Mouse (Mus musculus): ENCODE measurements at regions not wholly inside any gene's neighbourhood (a gene's known extent, or its start where the extent isn't known, plus 50 kb on each side); places are given as distances from the start of the nearest gene placed in this dataset.

DNA sequence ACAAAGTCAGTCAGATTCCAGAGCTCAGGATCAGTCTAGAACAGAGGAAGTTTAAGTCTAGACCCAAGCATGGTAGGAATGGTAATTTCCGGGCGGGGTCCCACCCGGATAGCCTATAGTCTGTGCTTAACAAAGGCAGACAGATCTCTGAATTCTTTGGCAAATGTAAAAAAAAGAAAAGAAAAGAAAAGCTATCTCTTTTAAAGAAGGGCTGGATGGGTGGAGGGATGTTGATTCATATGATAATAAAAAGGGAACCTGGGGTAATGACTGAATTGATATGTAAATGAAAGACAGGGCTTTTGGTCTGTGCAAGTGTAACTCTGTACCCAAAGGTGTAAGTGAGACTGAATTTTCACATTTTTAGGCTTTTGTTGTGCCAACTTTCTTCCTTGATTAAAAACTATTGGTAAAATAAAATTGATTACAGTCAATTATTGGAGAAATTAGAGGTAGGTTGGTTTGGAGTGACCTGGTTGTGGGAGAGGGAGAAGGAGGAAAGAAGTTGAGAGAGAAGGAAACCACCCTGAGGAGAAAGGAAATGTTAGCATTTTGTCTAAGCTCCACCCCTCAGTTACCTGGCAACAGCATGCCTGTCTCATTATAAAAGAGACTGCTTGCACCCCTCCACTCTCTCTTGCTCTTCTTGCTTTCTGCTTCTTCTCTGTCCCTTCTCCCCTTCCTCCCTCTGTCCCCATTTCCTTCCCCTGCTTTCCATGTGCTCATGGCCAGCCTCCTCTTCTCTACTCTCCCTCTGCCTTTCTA is 259.3 kb upstream of the Crbn start:
- Histone ChIP-seq H3K9me3 (replicated peaks; ENCODE audit: insufficient read depth, low read length) (no peaks in the 10 kb centered on the region), H3K4me1 (ENCODE audit: control insufficient read depth in 1 of 2, insufficient read depth in 2 of 2, low read length in 2 of 2) (no peaks in the 10 kb centered on the region), H3K9ac (ENCODE audit: control insufficient read depth, low read depth, low read length, poor library complexity, severe bottlenecking) (no peak overlapping the region), H3K27me3 (ENCODE audit: control insufficient read depth in 1 of 2, insufficient read depth in 2 of 2, low read length in 2 of 2) (no peaks in the 10 kb centered on the region), H3K79me2 (ENCODE audit: control insufficient read depth, insufficient read depth, low read length, poor library complexity) (no peaks in the 10 kb centered on the region), H3K27ac (ENCODE audit: control insufficient read depth, low read depth, low read length) (no peak overlapping the region), H3K36me3 (ENCODE audit: control insufficient read depth in 1 of 2, insufficient read depth in 2 of 2, low read length in 2 of 2) (no peaks in the 10 kb centered on the region), H3K4me3 (ENCODE audit: control insufficient read depth in 1 of 2, insufficient read depth in 1 of 2, low read depth in 2 of 2, low read length in 2 of 2) (no peak overlapping the region)
- DNase-seq (ENCODE audit: low read depth, low spot score), result no peak
- no peak for TF ChIP-seq CHD1 (IDR thresholded peaks at IDR 0.05; ENCODE audit: low read depth, low read length)
- TF ChIP-seq MEF2A (IDR thresholded peaks at IDR 0.05; ENCODE audit: extremely low read depth, insufficient replicate concordance, low read depth, low read length, poor library complexity, severe bottlenecking), result no peak
- no peak for TF ChIP-seq NELFE (IDR thresholded peaks at IDR 0.05; ENCODE audit: low read depth, low read length)
- TF ChIP-seq USF1 (IDR thresholded peaks at IDR 0.05; ENCODE audit: low read depth, low read length), result no peak
- no peak for TF ChIP-seq ZKSCAN1 (IDR thresholded peaks at IDR 0.05; ENCODE audit: low read depth, low read length)
- TF ChIP-seq TCF12 (IDR thresholded peaks at IDR 0.05; ENCODE audit: low read depth, low read length), result no peak
- no peak for TF ChIP-seq TBP (IDR thresholded peaks at IDR 0.05; ENCODE audit: low read depth, low read length)
- TF ChIP-seq RAD21 (IDR thresholded peaks at IDR 0.05; ENCODE audit: low read depth, low read length), result no peak
- TF ChIP-seq HCFC1 (IDR thresholded peaks at IDR 0.05; ENCODE audit: low read depth, low read length), result no peak
- no peak for TF ChIP-seq ETS1 (IDR thresholded peaks at IDR 0.05; ENCODE audit: low read depth, low read length)
- TF ChIP-seq SIN3A (IDR thresholded peaks at IDR 0.05; ENCODE audit: low read length), result no peak
- no peak for TF ChIP-seq MAX (IDR thresholded peaks at IDR 0.05; ENCODE audit: low read length)
- no peak for TF ChIP-seq E2F4 (IDR thresholded peaks at IDR 0.05; ENCODE audit: borderline replicate concordance, low read depth, low read length)
- TF ChIP-seq USF2 (IDR thresholded peaks at IDR 0.05; ENCODE audit: borderline replicate concordance in 1 of 2, insufficient read depth in 1 of 2, low read depth in 1 of 2, low read length in 2 of 2), result no peak
- TF ChIP-seq GATA1 (IDR thresholded peaks at IDR 0.05; ENCODE audit: low read depth, low read length), result no peak
- no peak for TF ChIP-seq MYB (IDR thresholded peaks at IDR 0.05; ENCODE audit: low read depth, low read length)
- TF ChIP-seq JUND (IDR thresholded peaks at IDR 0.05; ENCODE audit: low read depth, low read length), result no peak
- no peak for TF ChIP-seq MXI1 (IDR thresholded peaks at IDR 0.05; ENCODE audit: low read depth, low read length)
- TF ChIP-seq POLR2AphosphoS2 (IDR thresholded peaks at IDR 0.05; ENCODE audit: low read length), result no peak

DNA sequence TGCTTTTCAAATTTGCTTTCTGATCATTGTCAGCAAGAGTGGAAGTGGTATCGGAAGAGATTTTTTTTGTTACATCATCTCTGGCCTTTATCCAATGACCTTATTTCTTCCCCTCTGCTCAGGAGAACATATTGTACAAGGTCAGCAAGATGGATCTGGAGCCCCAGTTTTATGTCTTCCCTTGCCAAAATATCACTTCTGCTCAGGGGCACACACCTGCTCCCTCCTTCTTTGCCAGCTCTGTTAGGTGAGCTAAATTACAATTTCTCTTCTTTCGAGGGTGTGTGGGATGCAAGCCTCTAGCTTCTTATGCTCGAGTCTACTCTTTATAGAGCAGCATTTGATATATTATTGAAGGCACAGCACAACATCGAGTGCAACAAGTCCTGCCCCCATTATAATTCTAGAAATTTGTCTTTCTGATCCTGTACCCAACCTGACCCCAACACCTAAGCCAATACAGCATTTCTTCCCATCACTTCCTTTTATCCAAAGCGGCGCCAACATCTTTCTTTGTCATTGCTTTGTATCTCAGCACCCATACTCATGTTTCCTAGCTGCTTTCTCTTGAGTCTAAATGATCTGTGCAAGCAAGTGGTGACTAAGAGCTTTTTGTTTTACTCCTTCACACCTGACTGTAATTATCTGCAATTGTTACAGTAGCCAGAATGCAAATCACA is 263.1 kb upstream of the Crbn start:
- no peak overlapping the region for H3K9ac ChIP-seq (ENCODE audit: control insufficient read depth, low read depth, low read length, poor library complexity, severe bottlenecking)
- H3K27ac ChIP-seq (ENCODE audit: control insufficient read depth, low read depth, low read length), result no peak overlapping the region
- H3K4me3 ChIP-seq (ENCODE audit: control insufficient read depth in 1 of 2, insufficient read depth in 1 of 2, low read depth in 2 of 2, low read length in 2 of 2), result no peak overlapping the region
- H3K79me2 ChIP-seq (ENCODE audit: control insufficient read depth, insufficient read depth, low read length, poor library complexity), result no peaks in the 10 kb centered on the region
- DNase-seq (ENCODE audit: low read depth, low spot score), result no peak
- no peaks in the 10 kb centered on the region for H3K4me1 ChIP-seq (ENCODE audit: control insufficient read depth in 1 of 2, insufficient read depth in 2 of 2, low read length in 2 of 2)
- H3K36me3 ChIP-seq (ENCODE audit: control insufficient read depth in 1 of 2, insufficient read depth in 2 of 2, low read length in 2 of 2), result no peaks in the 10 kb centered on the region
- no peaks in the 10 kb centered on the region for H3K9me3 ChIP-seq (replicated peaks; ENCODE audit: insufficient read depth, low read length)
- TF ChIP-seq POLR2AphosphoS5 (IDR thresholded peaks at IDR 0.05; ENCODE audit: borderline replicate concordance, low read depth, low read length) (no peak), MEF2A (IDR thresholded peaks at IDR 0.05; ENCODE audit: extremely low read depth, insufficient replicate concordance, low read depth, low read length, poor library complexity, severe bottlenecking) (no peak), CHD2 (IDR thresholded peaks at IDR 0.05; ENCODE audit: low read length) (no peak)
- no peaks in the 10 kb centered on the region for H3K27me3 ChIP-seq (ENCODE audit: control insufficient read depth in 1 of 2, insufficient read depth in 2 of 2, low read length in 2 of 2)

Measured in MEL (cell line).